Mouse (Mus musculus) cortical plate, adult 2 months (tissue): Measurements from ENCODE around the gene Rplp1.

Experiments used
- CTCF ChIP-seq: fragments of 200-500 bp; IDR thresholded peaks from 2 replicates; pipeline ENCODE4 v1.5.1; 2011; ENCODE audit warnings: mild to moderate bottlenecking, control low read depth, low read length; ENCODE audit not compliant: insufficient read depth; ENCODE audit errors: extremely low read depth
- POLR2A ChIP-seq: fragments of 200-500 bp; IDR thresholded peaks from 2 replicates; pipeline ENCODE4 v1.6.1; 2011; ENCODE audit warnings: mild to moderate bottlenecking, low read length, control low read depth; ENCODE audit not compliant: insufficient read depth; ENCODE audit errors: extremely low read depth

DNA sequence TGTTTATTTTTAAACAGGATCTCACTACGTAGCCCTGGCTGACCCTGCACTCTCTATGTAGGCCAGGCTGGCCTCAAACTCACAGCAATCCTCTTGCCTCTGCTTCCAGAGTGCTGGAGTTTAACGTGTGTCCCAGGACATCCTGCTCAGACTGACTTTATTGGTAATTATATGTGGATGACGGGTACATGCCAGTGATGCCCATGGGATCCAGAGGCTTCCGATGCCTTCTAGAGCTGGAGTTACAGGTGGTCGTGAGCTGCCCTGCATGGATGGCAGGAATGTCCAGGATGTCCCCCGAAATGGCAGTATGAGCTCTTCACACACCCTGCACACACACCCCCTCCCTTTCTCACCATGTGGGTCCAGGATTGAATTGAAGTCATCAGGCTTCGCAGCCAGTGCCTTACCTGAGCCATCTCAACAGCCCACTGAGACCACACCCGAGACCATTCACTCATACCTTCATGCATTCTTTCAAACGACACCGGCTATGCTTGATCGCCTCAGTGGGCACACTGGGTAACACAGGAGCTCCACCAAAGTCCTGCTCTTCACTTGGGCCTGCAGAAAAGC lies 5.4 kb downstream of the Rplp1 start:
- TF ChIP-seq CTCF (no peak), POLR2A (no peak)
